Mouse (Mus musculus) heart, postnatal 25 days (tissue): ENCODE measurements at regions not wholly inside any gene's neighbourhood (a gene's known extent, or its start where the extent isn't known, plus 50 kb on each side); places are given as distances from the start of the nearest gene placed in this dataset.

Source experiments
- DNase-seq: peaks from one replicate; pipeline ENCODE4 v3.0.0; 2022; ENCODE audit warnings: low spot score
- intact Hi-C: fragments of 180-260 bp; cut with DNase I; formaldehyde crosslinking; loops from one replicate; pipeline ENCODE4 v1.15.1; 2025

DNA sequence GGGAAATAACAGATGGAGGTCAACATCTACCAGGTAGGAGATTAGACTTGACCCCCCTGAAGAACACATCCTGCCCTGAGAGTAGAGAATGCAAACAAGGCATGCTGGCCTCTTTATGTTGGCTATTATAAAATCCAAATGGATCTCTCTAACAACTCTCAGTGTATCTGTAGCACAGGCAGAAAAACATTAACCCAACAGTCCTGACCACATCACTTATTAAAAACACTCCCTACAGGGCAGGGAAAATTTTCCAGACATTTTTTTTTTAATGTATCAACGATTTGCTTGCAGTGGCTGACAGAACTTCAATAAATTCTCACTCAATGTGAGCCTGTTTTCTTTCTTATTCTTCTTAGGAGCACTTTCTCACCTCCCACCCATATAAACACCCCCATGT is 511.4 kb downstream of the Cdk5rap2 start:
- DNase-seq: no peak
- intact Hi-C loops: no loop called here

GRCm38 (mm10) chr4:69896111-69896510 is 514.1 kb downstream of the Cdk5rap2 start:
- intact Hi-C loops: no loop called here

DNA sequence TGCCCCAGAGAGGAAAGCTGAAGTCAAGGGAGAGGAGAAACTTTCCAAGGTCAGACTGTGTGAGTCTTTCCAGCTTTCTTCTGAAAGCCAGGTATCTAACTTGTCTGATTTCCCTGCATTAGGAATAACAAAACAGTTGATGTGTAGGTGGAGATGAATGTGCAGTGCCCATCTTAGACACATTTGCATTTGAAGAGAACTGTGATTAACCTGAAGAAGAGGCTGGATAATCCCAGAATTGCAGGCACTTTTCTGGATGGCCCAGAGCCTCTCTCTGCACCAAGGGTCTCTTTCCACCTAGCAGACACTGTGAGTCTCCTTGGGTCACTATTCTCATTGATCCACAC is 517.4 kb downstream of the Cdk5rap2 start:
- intact Hi-C loops: no loop called here
- DNase-seq: no peak

More at GRCm38 (mm10) chr4:69896111-69896510, 514.1 kb downstream of the Cdk5rap2 start:
- DNase-seq: no peak

- intact Hi-C loops: no loop called here
- no peak for DNase-seq
Measured at GRCm38 (mm10) chr4:69891898-69892828, 518.1 kb downstream of the Cdk5rap2 start.

DNA sequence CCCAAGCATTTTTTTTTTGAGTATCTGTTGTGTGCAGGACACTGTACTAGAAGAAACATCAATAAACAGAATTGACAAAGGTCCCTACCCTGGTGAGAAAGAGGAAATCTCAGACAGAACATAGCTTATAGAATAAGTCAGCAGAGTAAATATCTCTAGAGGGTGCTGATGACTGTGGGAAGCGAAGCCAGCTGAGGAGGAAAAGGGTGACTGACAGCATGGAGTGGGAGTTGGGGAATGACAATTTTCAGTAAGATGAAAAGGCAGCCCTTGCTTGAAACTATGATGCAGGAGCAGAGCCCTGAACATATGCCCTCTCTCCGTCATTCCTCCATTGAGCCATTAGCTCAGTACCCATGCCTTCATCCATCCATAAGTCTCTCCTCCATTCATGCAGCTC is 519.6 kb downstream of the Cdk5rap2 start:
- DNase-seq: no peak
- intact Hi-C loops: no loop called here

DNA sequence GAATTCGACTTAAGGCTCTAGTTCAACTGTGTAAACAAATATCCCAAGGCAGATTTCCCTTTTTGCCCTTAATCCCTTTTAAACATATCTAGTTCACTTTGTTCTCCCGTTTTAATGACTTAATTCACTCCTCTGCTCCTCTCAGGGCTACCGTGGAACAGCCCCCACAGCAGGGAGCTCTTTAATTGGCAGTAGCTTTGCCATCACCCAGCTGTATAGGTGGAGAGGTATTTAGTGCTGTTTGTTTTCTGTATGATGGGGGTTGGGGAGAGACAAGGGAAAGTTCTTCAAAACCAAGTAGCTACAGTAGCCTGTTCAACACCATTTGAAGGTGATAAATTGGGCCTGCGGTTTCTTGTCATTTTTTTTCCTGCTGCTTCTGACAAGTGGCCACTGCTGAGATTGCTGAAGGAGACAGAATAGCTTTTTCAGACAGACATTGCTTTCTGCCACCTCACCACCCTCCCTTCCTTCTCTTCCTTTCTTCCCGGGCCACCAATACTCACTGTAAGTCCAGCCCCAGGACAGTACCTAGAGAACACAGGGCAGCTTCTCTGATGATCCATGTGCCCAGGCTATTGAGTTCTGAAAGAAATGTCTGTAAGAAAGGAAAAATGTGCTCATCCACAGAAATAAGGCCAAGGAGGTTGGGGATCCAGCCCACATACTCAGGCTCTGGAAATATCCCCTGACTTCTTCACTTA is 520.2 kb downstream of the Cdk5rap2 start:
- intact Hi-C loops: no loop called here
- DNase-seq: no peak

GRCm38 (mm10) chr4:69876734-69877133 is 533.5 kb downstream of the Cdk5rap2 start:
- intact Hi-C loops: no loop called here
- no peak for DNase-seq

DNA sequence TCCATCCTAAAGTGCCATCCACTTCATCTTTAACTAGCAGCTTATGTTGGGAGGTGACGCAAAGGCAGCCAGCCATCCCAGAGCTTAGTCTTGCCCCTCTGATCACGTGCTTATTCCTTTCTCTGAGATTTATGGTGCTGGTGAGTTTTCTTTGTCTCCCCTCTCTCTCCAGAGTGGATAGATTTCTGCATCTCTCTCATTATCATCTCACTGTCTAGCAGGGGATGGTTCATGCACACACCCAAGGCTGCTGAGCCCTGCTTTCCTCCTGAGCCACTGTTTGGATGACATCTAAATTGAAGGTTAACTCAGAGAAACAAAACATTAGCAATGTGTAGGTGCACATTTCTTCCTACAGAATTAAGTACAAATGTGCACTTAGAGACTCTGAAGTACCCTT is 539.6 kb downstream of the Cdk5rap2 start:
- no peak for DNase-seq
- intact Hi-C loops: no loop called here

DNA sequence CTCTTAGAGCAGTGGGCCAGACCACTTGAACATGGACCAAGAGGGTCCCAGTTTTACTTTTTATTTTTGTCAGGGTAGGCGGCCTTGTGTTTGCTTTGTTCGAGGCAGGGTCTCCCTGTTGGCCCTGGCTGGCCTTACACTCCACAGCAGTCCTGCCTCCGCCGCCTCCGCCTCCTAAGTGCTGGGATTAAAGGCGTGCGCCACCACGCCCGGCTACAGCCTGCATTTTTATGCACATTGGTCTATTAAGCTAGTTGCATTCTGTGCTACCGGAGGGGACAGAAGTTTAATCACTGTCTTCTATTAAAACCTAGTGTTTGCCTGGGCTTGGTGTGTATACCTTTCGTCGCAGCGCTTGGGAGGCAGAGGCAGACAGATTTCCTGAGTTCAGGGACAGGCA is 555.2 kb downstream of the Cdk5rap2 start:
- intact Hi-C loops: no loop called here
- DNase-seq: no peak

- intact Hi-C loops: no loop called here
- DNase-seq: no peak
Measured at GRCm38 (mm10) chr4:69852637-69853036, 557.6 kb downstream of the Cdk5rap2 start.

GRCm38 (mm10) chr4:69849423-69849822 is 560.8 kb downstream of the Cdk5rap2 start:
- no peak for DNase-seq
- intact Hi-C loops: no loop called here

GRCm38 (mm10) chr4:69839868-69840267 is 570.4 kb downstream of the Cdk5rap2 start:
- no peak for DNase-seq
- intact Hi-C loops: no loop called here

DNA sequence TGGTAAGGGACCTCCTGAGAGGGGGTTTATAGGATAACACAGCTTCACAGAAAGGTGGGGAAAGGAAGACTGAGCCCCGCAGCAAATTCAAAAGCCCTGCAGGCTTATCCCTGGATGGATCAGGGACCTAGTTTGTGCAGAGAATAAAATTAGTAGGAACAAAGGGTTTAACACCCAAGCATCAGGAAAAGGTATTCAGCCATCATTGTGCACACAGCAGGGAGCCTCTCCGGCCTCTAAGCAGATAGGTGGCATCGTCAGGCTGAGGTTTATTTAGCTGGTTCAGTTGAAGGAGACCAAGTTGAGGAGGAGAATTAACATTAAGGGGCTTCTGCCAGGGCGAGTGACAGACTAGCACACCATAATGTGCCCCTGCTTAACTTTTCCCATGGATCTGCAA is 571.3 kb downstream of the Cdk5rap2 start:
- intact Hi-C loops: no loop called here
- DNase-seq: no peak

DNA sequence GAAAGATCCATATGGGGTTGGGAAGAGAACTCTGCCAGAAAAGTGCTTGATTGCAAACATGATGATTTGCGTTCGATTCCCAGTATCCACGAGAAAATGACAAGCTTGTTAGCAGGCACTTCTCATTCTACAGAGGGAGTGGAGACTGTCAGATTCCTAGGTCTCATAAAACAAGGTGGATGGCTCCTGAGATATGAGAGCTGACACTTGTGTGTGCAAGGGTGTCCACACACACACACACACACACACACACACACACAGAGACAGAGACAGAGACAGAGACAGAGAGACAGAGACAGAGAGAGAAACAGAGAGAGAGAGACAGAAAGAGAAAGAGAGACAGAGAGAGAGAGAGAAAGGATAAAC is 585.4 kb downstream of the Cdk5rap2 start:
- intact Hi-C loops: no loop called here
- DNase-seq: no peak

- intact Hi-C loops: no loop called here
- no peak for DNase-seq
Measured at GRCm38 (mm10) chr4:69824215-69824902, 585.9 kb downstream of the Cdk5rap2 start.

DNA sequence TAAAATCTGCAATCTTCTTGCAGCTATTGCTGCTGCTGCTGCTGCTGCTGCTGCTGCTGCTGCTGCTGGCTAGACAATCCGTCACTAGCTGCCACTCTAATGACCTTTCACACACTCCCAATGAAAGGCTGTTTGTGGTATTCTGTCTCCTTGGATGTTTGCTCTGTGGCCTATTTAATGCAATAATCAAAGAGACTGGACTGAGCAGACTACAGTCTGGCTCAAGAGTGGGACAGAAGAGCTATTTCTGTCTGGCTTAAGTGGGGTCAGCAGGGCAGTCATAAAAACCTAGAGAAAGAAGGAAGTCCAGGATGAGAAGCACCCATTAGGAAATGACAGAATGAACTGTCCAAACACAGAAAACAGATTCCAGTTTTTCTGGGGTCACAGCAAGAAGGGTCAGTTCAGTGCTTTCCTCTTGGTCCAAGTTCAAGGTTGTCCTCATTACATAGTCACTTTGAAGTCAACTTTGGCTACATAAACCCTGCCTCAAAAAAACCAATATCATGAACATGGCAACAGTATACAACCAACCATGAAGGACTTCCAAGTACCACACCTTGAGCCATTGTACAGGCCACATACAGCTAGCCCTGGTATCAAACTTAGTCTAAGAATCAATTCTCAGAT is 586.8 kb downstream of the Cdk5rap2 start:
- no peak for DNase-seq
- intact Hi-C loops: no loop called here

- intact Hi-C loops: no loop called here
- no peak for DNase-seq
Measured at GRCm38 (mm10) chr4:69818885-69819284, 591.4 kb downstream of the Cdk5rap2 start.

DNA sequence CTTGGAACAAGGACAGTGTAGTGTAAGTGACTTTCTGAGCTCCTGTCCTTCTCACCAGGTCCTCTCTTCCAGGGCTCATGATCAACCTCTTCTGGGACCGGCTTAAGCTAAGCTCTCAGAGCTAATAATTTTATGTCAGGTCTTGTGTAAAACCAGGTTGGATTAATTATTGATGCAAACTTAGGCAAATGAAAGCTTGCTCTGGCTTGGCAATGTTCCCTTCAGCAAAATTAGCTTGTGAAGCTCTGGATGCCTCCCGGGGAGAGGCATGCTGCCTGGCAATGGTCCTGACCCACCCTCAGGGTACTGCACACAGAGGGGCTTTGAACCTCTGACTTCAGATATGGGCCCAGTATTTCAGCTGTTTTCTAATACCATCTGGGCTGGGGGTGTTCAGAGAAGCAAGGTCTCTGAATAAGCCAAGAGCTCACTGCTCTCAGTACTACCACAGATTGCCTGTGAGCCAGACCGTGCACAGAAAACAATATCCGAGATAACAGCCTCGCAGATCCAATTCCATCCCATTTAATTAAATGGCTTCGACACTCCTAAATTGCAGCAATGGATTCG is 624.7 kb downstream of the Cdk5rap2 start:
- no peak for DNase-seq
- intact Hi-C loops: no loop called here

DNA sequence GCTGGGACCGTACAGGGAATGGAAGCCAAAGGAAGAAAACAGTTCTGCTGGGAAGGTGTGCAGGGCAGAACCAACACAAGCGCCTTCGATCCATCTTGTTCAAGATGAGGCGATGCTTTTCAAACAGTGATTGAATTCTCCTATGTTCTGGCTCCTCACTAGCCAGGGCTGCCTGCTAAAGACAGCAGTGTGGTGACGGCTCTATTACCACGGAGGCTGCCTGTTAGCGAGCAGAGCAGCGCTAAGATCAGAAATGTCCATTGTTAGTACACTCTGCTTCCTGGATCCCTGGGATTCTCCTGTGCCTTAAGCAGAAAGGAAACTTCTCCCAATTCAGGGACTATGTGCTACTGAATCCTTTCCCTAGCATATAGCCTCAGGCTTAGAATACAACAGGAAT is 629.0 kb downstream of the Cdk5rap2 start:
- intact Hi-C loops: no loop called here
- no peak for DNase-seq

GRCm38 (mm10) chr4:69761841-69762240 is 648.4 kb downstream of the Cdk5rap2 start:
- DNase-seq: no peak
- intact Hi-C loops: no loop called here
